Mouse (Mus musculus): ENCODE measurements around the gene Tekt4. TPM values are rescaled to one million over a fixed set of nuclear protein-coding genes. Genes with fewer than 3 reads are reported as not detected.

Tekt4 gene
- polyA plus RNA-seq, 1 experiment: not detected

GRCm38 (mm10) chr17:25452246-25452965, 2.0 kb upstream of the Tekt4 start:
- no peak overlapping the region for H3K4me3 ChIP-seq
- no peak overlapping the region for H3ac ChIP-seq (ENCODE audit: control insufficient read depth, insufficient read length)
- H3K36me3 ChIP-seq (ENCODE audit: control insufficient read depth, insufficient read depth): no peaks in the 10 kb centered on the region
- TF ChIP-seq REST (IDR thresholded peaks at IDR 0.05; ENCODE audit: insufficient read depth, insufficient read length): no peak
- no peak for TF ChIP-seq POLR2A (IDR thresholded peaks at IDR 0.05; ENCODE audit: insufficient read length, low read depth)
- TF ChIP-seq TCF3 (IDR thresholded peaks at IDR 0.05; ENCODE audit: insufficient read length, low read depth): no peak
- no peak for TF ChIP-seq USF1 (IDR thresholded peaks at IDR 0.05; ENCODE audit: low read depth)
- TF ChIP-seq TCF12 (IDR thresholded peaks at IDR 0.05; ENCODE audit: insufficient read depth, poor library complexity, severe bottlenecking): no peak
- no peak for TF ChIP-seq MYOG (IDR thresholded peaks at IDR 0.05; ENCODE audit: control insufficient read depth in 1 of 3, insufficient read depth in 1 of 3, insufficient read length in 2 of 3, low read depth in 2 of 3)
- TF ChIP-seq SRF (IDR thresholded peaks at IDR 0.05; ENCODE audit: control insufficient read depth, insufficient read length, low read depth): no peak
- no peak for TF ChIP-seq MYOD1 (IDR thresholded peaks at IDR 0.05; ENCODE audit: control insufficient read depth in 1 of 3, insufficient read length in 2 of 3, low read depth in 2 of 3)
- no peak for TF ChIP-seq CEBPB (IDR thresholded peaks at IDR 0.05; ENCODE audit: insufficient read depth, poor library complexity, severe bottlenecking)
- no peak for TF ChIP-seq POLR2AphosphoS2 (IDR thresholded peaks at IDR 0.05; ENCODE audit: insufficient read length, low read depth)
- no peak for TF ChIP-seq MAX (IDR thresholded peaks at IDR 0.05; ENCODE audit: low read depth)
- TF ChIP-seq E2F4 (IDR thresholded peaks at IDR 0.05; ENCODE audit: insufficient read depth): no peak
- H3K4me2 ChIP-seq (ENCODE audit: low read depth): no peak overlapping the region
- peaks cover 22% of the 10 kb centered on the region for H3K27me3 ChIP-seq (ENCODE audit: control insufficient read depth, insufficient read depth, insufficient read length)
- H3K79me2 ChIP-seq (ENCODE audit: control insufficient read depth, insufficient read depth): no peaks in the 10 kb centered on the region

DNA sequence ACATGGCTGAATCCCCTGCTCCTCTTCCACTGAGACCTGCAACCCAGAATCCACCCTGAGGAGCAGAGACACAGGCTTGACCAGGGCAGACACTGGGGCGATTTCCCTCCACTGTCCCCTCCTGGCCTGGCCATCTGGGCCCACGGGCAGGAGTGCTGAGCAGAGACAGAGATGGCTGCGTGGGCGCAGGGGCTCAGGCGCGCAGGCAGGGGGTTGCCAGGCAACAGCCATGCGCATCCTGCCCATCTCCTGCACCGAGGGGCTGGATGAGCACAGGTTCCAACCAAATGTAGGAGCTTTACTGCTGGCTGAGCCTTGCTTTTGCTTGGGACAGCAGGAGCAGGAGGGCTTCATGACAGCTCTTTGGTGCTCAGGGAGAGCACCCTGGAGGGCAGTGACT, 2.1 kb downstream of the Tekt4 start:
- H3K4me3 ChIP-seq: no peak overlapping the region
- no peak for TF ChIP-seq MYOD1 (IDR thresholded peaks at IDR 0.05; ENCODE audit: control insufficient read depth in 1 of 3, insufficient read length in 2 of 3, low read depth in 2 of 3)
- TF ChIP-seq MYOG (IDR thresholded peaks at IDR 0.05; ENCODE audit: control insufficient read depth in 1 of 3, insufficient read depth in 1 of 3, insufficient read length in 2 of 3, low read depth in 2 of 3): no peak
- no peak for TF ChIP-seq POLR2AphosphoS2 (IDR thresholded peaks at IDR 0.05; ENCODE audit: insufficient read length, low read depth)
- TF ChIP-seq POLR2A (IDR thresholded peaks at IDR 0.05; ENCODE audit: insufficient read length, low read depth): no peak
- no peak overlapping the region for H3ac ChIP-seq (ENCODE audit: control insufficient read depth, insufficient read length)
- peaks cover under 1% of the 10 kb centered on the region for H3K27me3 ChIP-seq (ENCODE audit: control insufficient read depth, insufficient read depth, insufficient read length)
- no peak overlapping the region for H3K4me2 ChIP-seq (ENCODE audit: low read depth)
- H3K79me2 ChIP-seq (ENCODE audit: control insufficient read depth, insufficient read depth): no peaks in the 10 kb centered on the region
- no peaks in the 10 kb centered on the region for H3K36me3 ChIP-seq (ENCODE audit: control insufficient read depth, insufficient read depth)

DNA sequence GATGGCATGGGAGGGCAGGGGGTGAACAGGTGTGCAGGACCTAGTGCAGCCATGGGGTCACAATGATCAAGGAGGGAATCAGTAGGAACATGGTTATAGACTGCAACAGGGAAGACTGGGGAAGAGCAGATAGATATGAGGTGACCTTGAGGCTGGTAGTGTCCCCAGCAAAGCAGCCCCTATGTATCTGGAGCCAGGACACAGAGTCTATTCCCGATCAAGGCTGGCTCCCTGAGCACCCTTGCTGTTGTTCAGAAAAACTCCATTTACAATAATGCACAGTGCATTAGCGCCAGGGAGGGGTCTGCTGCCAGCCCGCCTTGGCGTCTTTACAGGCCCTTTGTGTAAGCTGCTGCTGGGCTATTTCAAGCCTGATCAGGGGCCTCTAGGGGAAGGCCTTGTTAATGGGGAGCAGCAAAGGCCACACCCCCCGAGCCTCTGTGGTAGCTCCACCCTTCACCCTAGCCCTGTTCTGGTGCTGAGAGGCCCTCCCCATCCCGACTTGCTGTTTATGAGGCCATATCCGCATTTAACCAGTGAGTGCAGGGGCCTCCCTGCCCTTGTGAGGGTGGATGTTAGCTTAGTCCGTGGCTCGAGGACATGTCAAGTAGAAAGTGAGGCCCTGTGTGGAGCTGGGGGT, 7.9 kb downstream of the Tekt4 start:
- H3K4me3 ChIP-seq: no peak overlapping the region
- no peak overlapping the region for H3K4me2 ChIP-seq (ENCODE audit: low read depth)

DNA sequence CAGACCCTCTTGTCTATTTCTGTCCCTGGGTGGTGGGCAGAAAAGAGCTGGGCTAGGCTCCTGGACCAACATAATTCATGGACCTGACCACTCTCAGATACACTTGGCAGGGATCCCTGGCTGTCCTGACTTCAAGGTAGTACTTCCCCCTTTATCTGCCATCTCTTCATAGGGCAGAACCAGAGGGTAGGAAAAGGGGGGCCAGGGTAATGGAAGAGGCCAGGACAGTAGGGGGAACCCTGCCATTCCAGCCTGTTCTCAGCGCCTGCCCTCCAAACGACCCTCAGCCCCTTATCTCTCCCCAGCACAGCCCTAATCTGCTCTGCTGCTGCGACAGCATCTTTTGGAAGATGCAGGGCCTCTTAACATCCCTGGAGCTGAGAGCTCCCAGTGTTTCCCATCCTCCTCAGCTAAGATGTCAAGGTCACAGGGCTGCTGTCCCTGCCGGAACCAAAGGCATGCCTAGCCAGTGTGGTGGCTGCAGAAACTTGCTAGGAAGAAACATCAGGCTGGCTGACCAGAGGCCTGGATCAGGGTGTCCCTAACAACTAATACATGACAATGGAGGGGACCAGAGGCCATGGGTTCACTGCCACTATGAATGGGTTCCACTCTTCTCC, 9.0 kb downstream of the Tekt4 start:
- TF ChIP-seq MAX (IDR thresholded peaks at IDR 0.05; ENCODE audit: low read depth) (no peak), TCF12 (IDR thresholded peaks at IDR 0.05; ENCODE audit: insufficient read depth, poor library complexity, severe bottlenecking) (no peak), MYOG (IDR thresholded peaks at IDR 0.05; ENCODE audit: control insufficient read depth in 1 of 3, insufficient read depth in 1 of 3, insufficient read length in 2 of 3, low read depth in 2 of 3) (no peak), SRF (IDR thresholded peaks at IDR 0.05; ENCODE audit: control insufficient read depth, insufficient read length, low read depth) (no peak), CEBPB (IDR thresholded peaks at IDR 0.05; ENCODE audit: insufficient read depth, poor library complexity, severe bottlenecking) (no peak), REST (IDR thresholded peaks at IDR 0.05; ENCODE audit: insufficient read depth, insufficient read length) (no peak), E2F4 (IDR thresholded peaks at IDR 0.05; ENCODE audit: insufficient read depth) (no peak), POLR2A (IDR thresholded peaks at IDR 0.05; ENCODE audit: insufficient read length, low read depth) (no peak), USF1 (IDR thresholded peaks at IDR 0.05; ENCODE audit: low read depth) (no peak), TCF3 (IDR thresholded peaks at IDR 0.05; ENCODE audit: insufficient read length, low read depth) (no peak), MYOD1 (IDR thresholded peaks at IDR 0.05; ENCODE audit: control insufficient read depth in 1 of 3, insufficient read length in 2 of 3, low read depth in 2 of 3) (no peak), POLR2AphosphoS2 (IDR thresholded peaks at IDR 0.05; ENCODE audit: insufficient read length, low read depth) (no peak)
- Histone ChIP-seq H3K36me3 (ENCODE audit: control insufficient read depth, insufficient read depth) (no peaks in the 10 kb centered on the region), H3ac (ENCODE audit: control insufficient read depth, insufficient read length) (no peak overlapping the region), H3K27me3 (ENCODE audit: control insufficient read depth, insufficient read depth, insufficient read length) (peaks cover 34% of the 10 kb centered on the region), H3K4me3 (no peak overlapping the region), H3K4me2 (ENCODE audit: low read depth) (no peak overlapping the region), H3K79me2 (ENCODE audit: control insufficient read depth, insufficient read depth) (no peaks in the 10 kb centered on the region)

More for the DNA sequence above, 7.9 kb downstream of the Tekt4 start:
- H3ac ChIP-seq (ENCODE audit: control insufficient read depth, insufficient read length): no peak overlapping the region
- peaks cover 25% of the 10 kb centered on the region for H3K27me3 ChIP-seq (ENCODE audit: control insufficient read depth, insufficient read depth, insufficient read length)
- H3K79me2 ChIP-seq (ENCODE audit: control insufficient read depth, insufficient read depth): no peaks in the 10 kb centered on the region
- H3K36me3 ChIP-seq (ENCODE audit: control insufficient read depth, insufficient read depth): no peaks in the 10 kb centered on the region
- no peak for TF ChIP-seq POLR2AphosphoS2 (IDR thresholded peaks at IDR 0.05; ENCODE audit: insufficient read length, low read depth)
- TF ChIP-seq POLR2A (IDR thresholded peaks at IDR 0.05; ENCODE audit: insufficient read length, low read depth): no peak
- TF ChIP-seq MYOG (IDR thresholded peaks at IDR 0.05; ENCODE audit: control insufficient read depth in 1 of 3, insufficient read depth in 1 of 3, insufficient read length in 2 of 3, low read depth in 2 of 3): no peak
- no peak for TF ChIP-seq E2F4 (IDR thresholded peaks at IDR 0.05; ENCODE audit: insufficient read depth)
- TF ChIP-seq REST (IDR thresholded peaks at IDR 0.05; ENCODE audit: insufficient read depth, insufficient read length): no peak
- TF ChIP-seq MAX (IDR thresholded peaks at IDR 0.05; ENCODE audit: low read depth): no peak
- TF ChIP-seq TCF12 (IDR thresholded peaks at IDR 0.05; ENCODE audit: insufficient read depth, poor library complexity, severe bottlenecking): no peak
- TF ChIP-seq SRF (IDR thresholded peaks at IDR 0.05; ENCODE audit: control insufficient read depth, insufficient read length, low read depth): no peak
- no peak for TF ChIP-seq MYOD1 (IDR thresholded peaks at IDR 0.05; ENCODE audit: control insufficient read depth in 1 of 3, insufficient read length in 2 of 3, low read depth in 2 of 3)
- no peak for TF ChIP-seq CEBPB (IDR thresholded peaks at IDR 0.05; ENCODE audit: insufficient read depth, poor library complexity, severe bottlenecking)
- no peak for TF ChIP-seq USF1 (IDR thresholded peaks at IDR 0.05; ENCODE audit: low read depth)
- TF ChIP-seq TCF3 (IDR thresholded peaks at IDR 0.05; ENCODE audit: insufficient read length, low read depth): no peak

All from myocyte (in vitro differentiated cells).